Mouse (Mus musculus) stomach, postnatal 0 days (tissue): ENCODE results near the gene Guk1. TPM values are rescaled to one million over a fixed set of nuclear protein-coding genes. Genes with fewer than 3 reads are reported as not detected.

Experiments
- ATAC-seq: fragments of 200-750 bp; cut with Nextera tagmentation; 2 replicates; pipeline ENCODE4 v1.8.0; 2017; ENCODE audit not compliant: low FRiP score, low TSS enrichment
- DNase-seq: peaks from one replicate; pipeline ENCODE4 v3.0.0-alpha.2; 2016; ENCODE audit warnings: low spot score
- H3K27ac ChIP-seq: fragments of 300-500 bp; sonication (generic); replicated peaks from 2 replicates; pipeline ENCODE4 v1.5.1; 2014; ENCODE audit warnings: mild to moderate bottlenecking, control low read depth
- H3K27me3 ChIP-seq: fragments of 300-500 bp; sonication (generic); 2 replicates; pipeline ENCODE4 v1.6.1; 2014; ENCODE audit warnings: low read length; ENCODE audit not compliant: control insufficient read depth, insufficient read depth
- H3K36me3 ChIP-seq: fragments of 300-500 bp; sonication (generic); 2 replicates; pipeline ENCODE4 v1.6.1; 2014; ENCODE audit warnings: low read length, mixed read lengths; ENCODE audit not compliant: control insufficient read depth, insufficient read depth
- H3K4me1 ChIP-seq: fragments of 300-500 bp; sonication (generic); replicated peaks from 2 replicates; pipeline ENCODE4 v1.6.1; 2014; ENCODE audit warnings: antibody characterized with exemption; ENCODE audit not compliant: control insufficient read depth, insufficient read depth
- H3K4me2 ChIP-seq: fragments of 300-500 bp; sonication (generic); replicated peaks from 2 replicates; pipeline ENCODE4 v1.6.1; 2014; ENCODE audit warnings: low read depth, mild to moderate bottlenecking, control low read depth, moderate library complexity
- H3K4me3 ChIP-seq: fragments of 300-500 bp; sonication (generic); 2 replicates; pipeline ENCODE4 v1.5.1; 2014; ENCODE audit warnings: low read depth, low read length, control low read depth
- H3K9ac ChIP-seq: fragments of 300-500 bp; sonication (generic); 2 replicates; pipeline ENCODE4 v1.6.1; 2014; ENCODE audit warnings: mild to moderate bottlenecking, low read length, control low read depth, mixed read lengths
- H3K9me3 ChIP-seq: fragments of 300-500 bp; sonication (generic); 2 replicates; pipeline ENCODE4 v1.6.1; 2016; ENCODE audit warnings: low read length; ENCODE audit not compliant: control insufficient read depth
- CTCF ChIP-seq: IDR thresholded peaks from 2 replicates; pipeline ENCODE4 v1.5.1; 2016; ENCODE audit warnings: antibody characterized with exemption, low read depth, mild to moderate bottlenecking, moderate library complexity
- EP300 ChIP-seq: optimal IDR thresholded peaks from 2 replicates; pipeline ENCODE3; 2016; ENCODE audit warnings: antibody characterized with exemption
- WGBS: fragments of 180-500 bp; shearing (Covaris S2); extraction: QIAGEN DNeasy Blood & Tissue Kit; methylation state at CpG from one replicate; pipeline ENCODE4 v1.1.7; 2014; 5-methylcytosine and 5-hydroxymethylcytosine counted together
- polyA plus RNA-seq: library from polyadenylated mRNA; unstranded; fragments of >200 nt; fragmentation: Nextera tagmentation; extraction: Ambion mirVana; gene quantifications from 2 replicates; pipeline ENCODE4 v1.2.1, GENCODE M21; 2015

Guk1 gene
- polyA plus RNA-seq, 1 experiment from 2014 or later = 176 TPM

GRCm38 (mm10) chr11:59155900-59156299 is 36.1 kb downstream of the Guk1 start:
- Histone ChIP-seq H3K9me3 (no peaks in the 10 kb centered on the region), H3K27ac (no peak overlapping the region), H3K4me3 (no peak overlapping the region), H3K27me3 (no peaks in the 10 kb centered on the region), H3K9ac (no peak overlapping the region), H3K36me3 (peaks cover 11% of the 10 kb centered on the region), H3K4me1 (no peaks in the 10 kb centered on the region), H3K4me2 (no peak overlapping the region)
- TF ChIP-seq EP300 (no peak), CTCF (no peak)
- DNase-seq = no peak
- 89% methylated on average over 5 of the region's 5 CpGs for WGBS
- no peak for ATAC-seq

GRCm38 (mm10) chr11:59154220-59154619 is 37.8 kb downstream of the Guk1 start:
- Histone ChIP-seq H3K4me3 (no peak overlapping the region), H3K4me1 (no peaks in the 10 kb centered on the region), H3K9me3 (no peaks in the 10 kb centered on the region), H3K27me3 (no peaks in the 10 kb centered on the region), H3K9ac (no peak overlapping the region), H3K4me2 (no peak overlapping the region), H3K36me3 (peaks cover 11% of the 10 kb centered on the region), H3K27ac (no peak overlapping the region)
- 70% methylated on average over 7 of the region's 7 CpGs for WGBS
- DNase-seq = no peak
- no peak for ATAC-seq
- TF ChIP-seq EP300 = no peak
- no peak for TF ChIP-seq CTCF

GRCm38 (mm10) chr11:59151729-59152128 is 40.3 kb downstream of the Guk1 start:
- 30% methylated on average over 3 of the region's 3 CpGs for WGBS
- no peaks in the 10 kb centered on the region for H3K9me3 ChIP-seq
- no peak overlapping the region for H3K9ac ChIP-seq
- H3K27me3 ChIP-seq = no peaks in the 10 kb centered on the region
- H3K4me1 ChIP-seq = no peaks in the 10 kb centered on the region
- H3K36me3 ChIP-seq = peaks cover 3% of the 10 kb centered on the region; the same call in 1 of the 2 replicates
- no peak overlapping the region for H3K4me3 ChIP-seq
- H3K27ac ChIP-seq = no peak overlapping the region
- TF ChIP-seq EP300 (no peak), CTCF (peak; percentile 55)
- no peak overlapping the region for H3K4me2 ChIP-seq
- no peak for ATAC-seq
- no peak for DNase-seq

GRCm38 (mm10) chr11:59149302-59149701 is 42.7 kb downstream of the Guk1 start:
- H3K27me3 ChIP-seq = no peaks in the 10 kb centered on the region
- no peaks in the 10 kb centered on the region for H3K4me1 ChIP-seq
- H3K36me3 ChIP-seq = no peaks in the 10 kb centered on the region
- DNase-seq (no peak), ATAC-seq (no peak)
- no peak overlapping the region for H3K27ac ChIP-seq
- H3K9ac ChIP-seq = no peak overlapping the region
- no peaks in the 10 kb centered on the region for H3K9me3 ChIP-seq
- no peak overlapping the region for H3K4me3 ChIP-seq
- no peak overlapping the region for H3K4me2 ChIP-seq
- 28% methylated on average over 3 of the region's 3 CpGs for WGBS
- TF ChIP-seq CTCF = no peak
- TF ChIP-seq EP300 = no peak

GRCm38 (mm10) chr11:59142962-59143361 is 49.0 kb downstream of the Guk1 start:
- Histone ChIP-seq H3K4me1 (no peaks in the 10 kb centered on the region), H3K36me3 (no peaks in the 10 kb centered on the region), H3K27ac (no peak overlapping the region), H3K9me3 (no peaks in the 10 kb centered on the region), H3K4me2 (no peak overlapping the region), H3K4me3 (no peak overlapping the region), H3K9ac (no peak overlapping the region), H3K27me3 (no peaks in the 10 kb centered on the region)
- 66% methylated on average over 5 of the region's 5 CpGs for WGBS
- no peak for TF ChIP-seq EP300
- TF ChIP-seq CTCF = no peak
- ATAC-seq (no peak), DNase-seq (no peak)

- ATAC-seq = no peak
These were observed 50.1 kb downstream of the Guk1 start for GRCm38 (mm10) chr11:59141772-59142370.

More at GRCm38 (mm10) chr11:59141772-59142370, 50.1 kb downstream of the Guk1 start:
- Histone ChIP-seq H3K36me3 (no peaks in the 10 kb centered on the region), H3K4me2 (peak overlapping the region; percentile 34), H3K27me3 (no peaks in the 10 kb centered on the region), H3K4me3 (no peak overlapping the region), H3K27ac (no peak overlapping the region), H3K9me3 (no peaks in the 10 kb centered on the region), H3K9ac (no peak overlapping the region), H3K4me1 (no peaks in the 10 kb centered on the region)
- TF ChIP-seq EP300 = no peak
- TF ChIP-seq CTCF = no peak
- DNase-seq = peak; percentile 45
- WGBS = 7% methylated on average over 14 of the region's 14 CpGs
